Mouse (Mus musculus) hindbrain, embryonic 10.5 days (tissue): Measurements from ENCODE around the gene 3110009E18Rik. TPM values are rescaled to one million over a fixed set of nuclear protein-coding genes. Genes with fewer than 3 reads are reported as not detected.
"Not testable (repeated sequence)": the region's sequence is repeated elsewhere in the genome, so short reads cannot be mapped to it uniquely, and the experiment has no call there.

Experiments used
- DNase-seq: peaks from one replicate; pipeline ENCODE4 v3.0.0-alpha.2; 2017; ENCODE audit warnings: low spot score
- H3K27ac ChIP-seq: fragments of 300-500 bp; sonication (generic); 2 replicates; pipeline ENCODE4 v1.5.1; 2016; ENCODE audit warnings: mild to moderate bottlenecking, moderate library complexity
- H3K27me3 ChIP-seq: fragments of 300-500 bp; sonication (generic); 2 replicates; pipeline ENCODE4 v1.6.1; 2016; ENCODE audit warnings: mild to moderate bottlenecking; ENCODE audit not compliant: poor library complexity, insufficient read depth, severe bottlenecking
- H3K36me3 ChIP-seq: fragments of 300-500 bp; sonication (generic); 2 replicates; pipeline ENCODE4 v1.6.1; 2016; ENCODE audit warnings: mild to moderate bottlenecking, moderate library complexity
- H3K4me1 ChIP-seq: fragments of 300-500 bp; sonication (generic); replicated peaks from 2 replicates; pipeline ENCODE4 v1.6.1; 2016; ENCODE audit warnings: mild to moderate bottlenecking
- H3K4me3 ChIP-seq: fragments of 300-500 bp; sonication (generic); 2 replicates; pipeline ENCODE4 v1.5.1; 2016; ENCODE audit warnings: mild to moderate bottlenecking, moderate library complexity
- H3K9me3 ChIP-seq: fragments of 300-500 bp; sonication (generic); 2 replicates; pipeline ENCODE4 v1.6.1; 2016; ENCODE audit warnings: mild to moderate bottlenecking, moderate library complexity
- WGBS: fragments of 180-500 bp; shearing (Covaris S2); methylation state at CpG from one replicate; pipeline ENCODE4 v1.1.7; 2016; 5-methylcytosine and 5-hydroxymethylcytosine counted together
- polyA plus RNA-seq: library from polyadenylated mRNA; unstranded; fragments of >200 nt; fragmentation: Nextera tagmentation; extraction: Ambion mirVana; gene quantifications from 2 replicates; pipeline ENCODE4 v1.2.1, GENCODE M21; 2016

Gene 3110009E18Rik
- polyA plus RNA-seq, 1 experiment from 2014 or later: 26.0 TPM

GRCm38 (mm10) chr1:120086644-120087043, 34.3 kb upstream of the 3110009E18Rik start:
- 69% methylated on average over 13 of the region's 13 CpGs for WGBS
- DNase-seq: no peak

DNA sequence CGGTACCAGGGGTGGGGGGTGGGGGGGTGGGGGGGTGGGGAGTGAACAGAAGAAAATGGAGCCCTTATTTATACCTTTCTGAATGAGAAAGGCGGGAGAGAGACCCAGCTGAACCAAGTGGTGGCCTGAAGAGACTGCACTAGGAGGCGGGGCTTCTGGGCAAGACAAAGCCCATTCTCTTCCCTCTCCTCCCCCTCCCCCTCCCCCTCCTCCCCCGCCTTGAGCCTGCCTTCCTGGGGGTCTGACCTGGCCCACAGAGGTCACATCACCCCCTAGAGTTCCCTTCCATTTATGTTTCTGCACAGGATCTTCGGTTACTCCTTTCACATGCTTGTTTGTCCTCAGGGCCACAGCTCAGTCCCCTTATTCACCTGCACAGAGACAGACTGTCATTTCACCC, 31.8 kb upstream of the 3110009E18Rik start:
- peak overlapping the region; percentile 59 for H3K27ac ChIP-seq
- H3K4me3 ChIP-seq: no peak overlapping the region
- H3K9me3 ChIP-seq: no peaks in the 10 kb centered on the region
- peaks cover 15% of the 10 kb centered on the region for H3K4me1 ChIP-seq
- peak; percentile 40 for DNase-seq
- no peaks in the 10 kb centered on the region for H3K27me3 ChIP-seq
- WGBS: 6% methylated on average over 4 of the region's 5 CpGs
- H3K36me3 ChIP-seq: no peaks in the 10 kb centered on the region

More at GRCm38 (mm10) chr1:120086644-120087043, 34.3 kb upstream of the 3110009E18Rik start:
- no peak overlapping the region for H3K27ac ChIP-seq
- no peak overlapping the region for H3K4me3 ChIP-seq
- peaks cover 26% of the 10 kb centered on the region for H3K4me1 ChIP-seq
- no peaks in the 10 kb centered on the region for H3K27me3 ChIP-seq
- H3K36me3 ChIP-seq: no peaks in the 10 kb centered on the region
- H3K9me3 ChIP-seq: no peaks in the 10 kb centered on the region

GRCm38 (mm10) chr1:120090880-120091570, 30.0 kb upstream of the 3110009E18Rik start:
- no peak overlapping the region for H3K27ac ChIP-seq
- no peak overlapping the region for H3K4me3 ChIP-seq
- H3K4me1 ChIP-seq: peaks cover 15% of the 10 kb centered on the region
- no peaks in the 10 kb centered on the region for H3K9me3 ChIP-seq
- no peak for DNase-seq
- H3K36me3 ChIP-seq: no peaks in the 10 kb centered on the region
- no peaks in the 10 kb centered on the region for H3K27me3 ChIP-seq
- WGBS: 85% methylated on average over 8 of the region's 8 CpGs

DNA sequence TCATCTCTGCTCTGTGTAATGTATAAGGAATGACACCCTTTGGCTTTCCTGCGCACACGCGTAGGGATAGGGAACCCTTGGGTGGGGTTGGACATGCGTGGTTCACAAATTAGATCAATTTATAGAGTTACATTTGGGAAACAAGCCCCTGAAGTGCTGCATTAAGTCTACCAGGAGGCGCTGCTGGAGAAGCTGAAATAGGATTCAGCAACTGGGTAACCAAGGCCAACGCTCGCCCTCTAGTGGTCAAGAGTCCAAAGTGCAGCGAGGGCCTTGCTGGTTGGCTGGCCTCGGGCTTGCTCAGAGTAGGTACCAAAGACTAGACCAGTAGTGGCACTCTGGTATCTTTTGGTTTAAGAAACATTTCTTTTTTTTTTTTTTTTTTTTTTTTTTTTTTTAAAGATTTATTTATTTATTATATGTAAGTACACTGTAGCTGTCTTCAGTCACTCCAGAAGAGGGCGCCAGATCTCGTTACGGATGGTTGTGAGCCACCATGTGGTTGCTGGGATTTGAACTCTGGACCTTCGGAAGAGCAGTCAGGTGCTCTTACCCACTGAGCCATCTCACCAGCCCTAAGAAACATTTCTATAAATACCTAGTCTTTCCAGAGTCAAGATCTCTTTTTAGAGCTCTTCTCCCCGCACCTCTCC, 27.4 kb upstream of the 3110009E18Rik start:
- H3K36me3 ChIP-seq, H3K9me3 ChIP-seq, H3K4me3 ChIP-seq, H3K27me3 ChIP-seq, H3K27ac ChIP-seq: not testable (repeated sequence)
- DNase-seq: peak; percentile 85
- peaks cover 11% of the 10 kb centered on the region for H3K4me1 ChIP-seq
- 57% methylated on average over 11 of the region's 14 CpGs for WGBS

- 81% methylated on average over 3 of the region's 3 CpGs for WGBS
These were observed 26.1 kb upstream of the 3110009E18Rik start for GRCm38 (mm10) chr1:120094920-120095319.

GRCm38 (mm10) chr1:120098327-120098726, 22.7 kb upstream of the 3110009E18Rik start:
- 16% methylated on average over 7 of the region's 7 CpGs for WGBS
- Histone ChIP-seq H3K4me1 (no peaks in the 10 kb centered on the region; the same call in 1 of the 2 replicates), H3K9me3 (no peaks in the 10 kb centered on the region), H3K27me3 (no peaks in the 10 kb centered on the region), H3K27ac (no peak overlapping the region), H3K4me3 (no peak overlapping the region), H3K36me3 (no peaks in the 10 kb centered on the region)
- DNase-seq: peak; percentile 52

More at GRCm38 (mm10) chr1:120094920-120095319, 26.1 kb upstream of the 3110009E18Rik start:
- H3K4me1 ChIP-seq: no peaks in the 10 kb centered on the region; the same call in 1 of the 2 replicates
- no peak overlapping the region for H3K27ac ChIP-seq
- no peaks in the 10 kb centered on the region for H3K36me3 ChIP-seq
- no peak for DNase-seq
- no peaks in the 10 kb centered on the region for H3K27me3 ChIP-seq
- H3K9me3 ChIP-seq: no peaks in the 10 kb centered on the region
- no peak overlapping the region for H3K4me3 ChIP-seq

- no peaks in the 10 kb centered on the region for H3K27me3 ChIP-seq
- WGBS: 62% methylated on average over 6 of the region's 6 CpGs
- no peaks in the 10 kb centered on the region for H3K36me3 ChIP-seq
- H3K4me3 ChIP-seq: no peak overlapping the region
- H3K4me1 ChIP-seq: no peaks in the 10 kb centered on the region; the same call in 1 of the 2 replicates
- H3K9me3 ChIP-seq: no peaks in the 10 kb centered on the region
- DNase-seq: no peak
- no peak overlapping the region for H3K27ac ChIP-seq
These were observed 21.5 kb upstream of the 3110009E18Rik start for GRCm38 (mm10) chr1:120099483-120099882.

DNA sequence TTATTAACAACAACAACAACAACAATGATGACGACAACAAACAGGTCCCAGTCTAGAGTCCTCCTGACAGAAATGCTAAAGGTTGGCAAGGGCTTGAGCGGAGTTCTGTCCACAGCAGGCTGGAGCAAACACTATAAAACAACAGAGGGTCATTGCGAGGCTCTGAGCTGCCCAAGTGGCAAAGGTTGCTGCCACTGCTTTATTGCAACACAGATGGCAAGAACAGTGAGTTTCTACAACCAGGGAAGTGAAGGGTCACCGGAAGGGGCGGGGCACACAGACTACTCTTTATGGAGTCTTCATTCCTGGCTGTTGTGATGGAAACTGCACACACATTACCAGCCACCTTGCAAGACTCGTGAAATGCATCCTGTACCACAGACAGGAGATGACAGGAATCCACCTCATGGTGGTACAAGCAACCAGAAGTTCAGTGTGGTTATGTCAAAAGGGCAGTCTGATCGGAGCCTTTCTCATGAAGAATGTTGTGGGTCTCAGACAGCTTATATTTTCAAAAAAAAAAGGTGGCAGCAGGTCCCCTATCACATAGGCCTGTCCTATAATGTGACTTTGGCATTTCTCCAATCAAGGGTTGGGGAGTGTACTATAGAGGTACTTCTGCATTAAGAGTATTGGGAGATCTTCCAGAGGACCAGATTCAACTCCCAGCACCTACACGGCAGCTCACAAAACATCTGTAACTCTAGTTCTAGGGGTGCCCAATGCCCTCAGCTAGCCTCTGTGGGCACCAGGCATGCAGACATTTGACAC, 20.3 kb upstream of the 3110009E18Rik start:
- Histone ChIP-seq H3K36me3 (no peaks in the 10 kb centered on the region), H3K4me1 (no peaks in the 10 kb centered on the region; the same call in 1 of the 2 replicates), H3K9me3 (no peaks in the 10 kb centered on the region), H3K27me3 (no peaks in the 10 kb centered on the region), H3K27ac (no peak overlapping the region), H3K4me3 (no peak overlapping the region)
- WGBS: 79% methylated on average over 8 of the region's 8 CpGs
- no peak for DNase-seq

GRCm38 (mm10) chr1:120101227-120101609, 19.8 kb upstream of the 3110009E18Rik start:
- DNase-seq: no peak
- Histone ChIP-seq H3K4me3 (no peak overlapping the region), H3K27me3 (no peaks in the 10 kb centered on the region), H3K27ac (no peak overlapping the region), H3K36me3 (no peaks in the 10 kb centered on the region), H3K9me3 (no peaks in the 10 kb centered on the region), H3K4me1 (no peaks in the 10 kb centered on the region; the same call in 1 of the 2 replicates)
- WGBS: 83% methylated on average over 3 of the region's 3 CpGs

- no peaks in the 10 kb centered on the region for H3K36me3 ChIP-seq
- 87% methylated on average over 5 of the region's 5 CpGs for WGBS
- no peak overlapping the region for H3K4me3 ChIP-seq
- no peak overlapping the region for H3K27ac ChIP-seq
- no peaks in the 10 kb centered on the region for H3K27me3 ChIP-seq
- no peak for DNase-seq
- no peaks in the 10 kb centered on the region for H3K9me3 ChIP-seq
- H3K4me1 ChIP-seq: no peaks in the 10 kb centered on the region
These were observed 15.4 kb upstream of the 3110009E18Rik start for GRCm38 (mm10) chr1:120105556-120105959.

GRCm38 (mm10) chr1:120109741-120110432, 11.1 kb upstream of the 3110009E18Rik start:
- DNase-seq: no peak
- no peak overlapping the region for H3K27ac ChIP-seq
- H3K36me3 ChIP-seq: peaks cover 40% of the 10 kb centered on the region
- 89% methylated on average over 19 of the region's 19 CpGs for WGBS
- H3K4me3 ChIP-seq: no peak overlapping the region
- H3K4me1 ChIP-seq: no peaks in the 10 kb centered on the region
- peaks cover 9% of the 10 kb centered on the region for H3K9me3 ChIP-seq
- H3K27me3 ChIP-seq: no peaks in the 10 kb centered on the region

- no peak for DNase-seq
- Histone ChIP-seq H3K27me3 (no peaks in the 10 kb centered on the region), H3K36me3 (peaks cover 59% of the 10 kb centered on the region), H3K9me3 (peaks cover 9% of the 10 kb centered on the region), H3K4me3 (no peak overlapping the region), H3K4me1 (no peaks in the 10 kb centered on the region), H3K27ac (no peak overlapping the region)
- 91% methylated on average over 8 of the region's 8 CpGs for WGBS
These were observed 9.2 kb upstream of the 3110009E18Rik start for GRCm38 (mm10) chr1:120111766-120112165.
